Mouse (Mus musculus): ENCODE results near the gene Sfxn1. TPM values are rescaled to one million over a fixed set of nuclear protein-coding genes. Genes with fewer than 3 reads are reported as not detected.

Sfxn1 gene
- polyA plus RNA-seq, 1 experiment from 2014 or later: 81.9 TPM

GRCm38 (mm10) chr13:54079782-54080759, 8.4 kb downstream of the Sfxn1 start:
- Histone ChIP-seq H3K4me1 (no peaks in the 10 kb centered on the region), H3K36me3 (no peaks in the 10 kb centered on the region), H3K9ac (replicated peaks) (no peak overlapping the region), H3K9me3 (no peaks in the 10 kb centered on the region), H3K4me2 (replicated peaks) (no peak overlapping the region), H3K27me3 (no peaks in the 10 kb centered on the region), H3K27ac (replicated peaks) (no peak overlapping the region), H3K4me3 (no peak overlapping the region)
- ATAC-seq (replicated peaks): no peak
- 75% methylated on average over 12 of the region's 12 CpGs for WGBS

- Histone ChIP-seq H3K9me3 (no peaks in the 10 kb centered on the region), H3K9ac (replicated peaks) (no peak overlapping the region)
- WGBS: 98% methylated on average over 1 of the region's 1 CpGs
Observed at GRCm38 (mm10) chr13:54080785-54081184, 9.1 kb downstream of the Sfxn1 start.

GRCm38 (mm10) chr13:54082946-54083345, 11.3 kb downstream of the Sfxn1 start:
- no peak overlapping the region for H3K9ac ChIP-seq (replicated peaks)
- WGBS: 87% methylated on average over 5 of the region's 5 CpGs
- H3K4me1 ChIP-seq: no peaks in the 10 kb centered on the region
- no peak overlapping the region for H3K4me3 ChIP-seq
- peaks cover 19% of the 10 kb centered on the region; the same call in 1 of the 2 replicates for H3K36me3 ChIP-seq
- no peaks in the 10 kb centered on the region for H3K27me3 ChIP-seq
- no peaks in the 10 kb centered on the region for H3K9me3 ChIP-seq
- ATAC-seq (replicated peaks): no peak
- no peak overlapping the region for H3K4me2 ChIP-seq (replicated peaks)
- no peak overlapping the region for H3K27ac ChIP-seq (replicated peaks)

More at GRCm38 (mm10) chr13:54080785-54081184, 9.1 kb downstream of the Sfxn1 start:
- H3K4me1 ChIP-seq: no peaks in the 10 kb centered on the region
- ATAC-seq (replicated peaks): no peak
- no peak overlapping the region for H3K27ac ChIP-seq (replicated peaks)
- 0 out of 2 replicates have a peak, but pooled peaks cover 2% of the 10 kb centered on the region for H3K36me3 ChIP-seq
- H3K4me3 ChIP-seq: no peak overlapping the region
- H3K4me2 ChIP-seq (replicated peaks): no peak overlapping the region
- no peaks in the 10 kb centered on the region for H3K27me3 ChIP-seq

- 53% methylated on average over 4 of the region's 4 CpGs for WGBS
- Histone ChIP-seq H3K27ac (replicated peaks) (no peak overlapping the region), H3K4me1 (no peaks in the 10 kb centered on the region), H3K36me3 (peaks cover 31% of the 10 kb centered on the region), H3K4me2 (replicated peaks) (no peak overlapping the region), H3K9me3 (no peaks in the 10 kb centered on the region), H3K27me3 (no peaks in the 10 kb centered on the region), H3K9ac (replicated peaks) (no peak overlapping the region), H3K4me3 (no peak overlapping the region)
- ATAC-seq (replicated peaks): no peak
Observed at GRCm38 (mm10) chr13:54084178-54084577, 12.5 kb downstream of the Sfxn1 start.

GRCm38 (mm10) chr13:54084826-54085225, 13.2 kb downstream of the Sfxn1 start:
- H3K27ac ChIP-seq (replicated peaks): no peak overlapping the region
- WGBS: 85% methylated on average over 5 of the region's 5 CpGs
- H3K9ac ChIP-seq (replicated peaks): no peak overlapping the region
- no peaks in the 10 kb centered on the region for H3K27me3 ChIP-seq
- no peak for ATAC-seq (replicated peaks)
- peaks cover 37% of the 10 kb centered on the region for H3K36me3 ChIP-seq
- H3K4me2 ChIP-seq (replicated peaks): no peak overlapping the region
- H3K9me3 ChIP-seq: no peaks in the 10 kb centered on the region
- H3K4me1 ChIP-seq: no peaks in the 10 kb centered on the region
- no peak overlapping the region for H3K4me3 ChIP-seq

- H3K4me3 ChIP-seq: no peak overlapping the region
- H3K9me3 ChIP-seq: no peaks in the 10 kb centered on the region
- H3K9ac ChIP-seq (replicated peaks): no peak overlapping the region
- H3K27me3 ChIP-seq: no peaks in the 10 kb centered on the region
- WGBS: 87% methylated on average over 18 of the region's 18 CpGs
- no peaks in the 10 kb centered on the region for H3K4me1 ChIP-seq
- H3K27ac ChIP-seq (replicated peaks): no peak overlapping the region
- H3K36me3 ChIP-seq: peaks cover 39% of the 10 kb centered on the region
- no peak for ATAC-seq (replicated peaks)
- no peak overlapping the region for H3K4me2 ChIP-seq (replicated peaks)
Observed at GRCm38 (mm10) chr13:54085266-54085665, 13.6 kb downstream of the Sfxn1 start.

- Histone ChIP-seq H3K27ac (replicated peaks) (no peak overlapping the region), H3K9me3 (no peaks in the 10 kb centered on the region), H3K27me3 (no peaks in the 10 kb centered on the region), H3K9ac (replicated peaks) (no peak overlapping the region), H3K4me2 (replicated peaks) (no peak overlapping the region), H3K4me3 (no peak overlapping the region), H3K36me3 (peaks cover 69% of the 10 kb centered on the region), H3K4me1 (no peaks in the 10 kb centered on the region)
- no peak for ATAC-seq (replicated peaks)
- 84% methylated on average over 6 of the region's 6 CpGs for WGBS
Observed at GRCm38 (mm10) chr13:54091719-54092118, 20.1 kb downstream of the Sfxn1 start.

GRCm38 (mm10) chr13:54094349-54094748, 22.7 kb downstream of the Sfxn1 start:
- Histone ChIP-seq H3K27me3 (no peaks in the 10 kb centered on the region), H3K27ac (replicated peaks) (no peak overlapping the region), H3K9ac (replicated peaks) (no peak overlapping the region), H3K4me3 (no peak overlapping the region), H3K4me1 (no peaks in the 10 kb centered on the region), H3K36me3 (peaks cover 55% of the 10 kb centered on the region), H3K9me3 (no peaks in the 10 kb centered on the region), H3K4me2 (replicated peaks) (no peak overlapping the region)
- ATAC-seq (replicated peaks): no peak
- WGBS: 96% methylated on average over 4 of the region's 4 CpGs

GRCm38 (mm10) chr13:54094963-54095362, 23.3 kb downstream of the Sfxn1 start:
- Histone ChIP-seq H3K9ac (replicated peaks) (no peak overlapping the region), H3K27ac (replicated peaks) (no peak overlapping the region), H3K4me1 (no peaks in the 10 kb centered on the region), H3K4me3 (no peak overlapping the region), H3K36me3 (peaks cover 49% of the 10 kb centered on the region), H3K4me2 (replicated peaks) (no peak overlapping the region), H3K27me3 (no peaks in the 10 kb centered on the region), H3K9me3 (no peaks in the 10 kb centered on the region)
- WGBS: 65% methylated on average over 6 of the region's 6 CpGs
- ATAC-seq (replicated peaks): no peak

- 87% methylated on average over 8 of the region's 8 CpGs for WGBS
- Histone ChIP-seq H3K4me1 (no peaks in the 10 kb centered on the region), H3K4me2 (replicated peaks) (no peak overlapping the region), H3K4me3 (no peak overlapping the region), H3K27ac (replicated peaks) (no peak overlapping the region), H3K36me3 (peaks cover 46% of the 10 kb centered on the region), H3K9ac (replicated peaks) (no peak overlapping the region), H3K27me3 (no peaks in the 10 kb centered on the region), H3K9me3 (no peaks in the 10 kb centered on the region)
- no peak for ATAC-seq (replicated peaks)
Observed at GRCm38 (mm10) chr13:54095721-54096120, 24.1 kb downstream of the Sfxn1 start.

GRCm38 (mm10) chr13:54097227-54097626, 25.6 kb downstream of the Sfxn1 start:
- H3K27ac ChIP-seq (replicated peaks): no peak overlapping the region
- no peak overlapping the region for H3K4me3 ChIP-seq
- WGBS: 93% methylated on average over 4 of the region's 4 CpGs
- H3K4me2 ChIP-seq (replicated peaks): no peak overlapping the region
- H3K27me3 ChIP-seq: no peaks in the 10 kb centered on the region
- H3K4me1 ChIP-seq: no peaks in the 10 kb centered on the region
- H3K9ac ChIP-seq (replicated peaks): no peak overlapping the region
- H3K36me3 ChIP-seq: peaks cover 31% of the 10 kb centered on the region
- no peaks in the 10 kb centered on the region for H3K9me3 ChIP-seq
- no peak for ATAC-seq (replicated peaks)

GRCm38 (mm10) chr13:54097797-54098196, 26.1 kb downstream of the Sfxn1 start:
- Histone ChIP-seq H3K9me3 (no peaks in the 10 kb centered on the region), H3K4me1 (no peaks in the 10 kb centered on the region), H3K9ac (replicated peaks) (no peak overlapping the region), H3K4me2 (replicated peaks) (no peak overlapping the region), H3K27ac (replicated peaks) (no peak overlapping the region), H3K27me3 (no peaks in the 10 kb centered on the region), H3K36me3 (peaks cover 26% of the 10 kb centered on the region), H3K4me3 (no peak overlapping the region)
- no peak for ATAC-seq (replicated peaks)
- 88% methylated on average over 6 of the region's 6 CpGs for WGBS
